Mouse (Mus musculus) spleen, adult 2 months (tissue): Measurements from ENCODE around the gene Akap10.

ENCODE experiments used
- CTCF ChIP-seq: fragments of 200-500 bp; IDR thresholded peaks from 2 replicates; pipeline ENCODE4 v1.5.1; 2011; ENCODE audit warnings: mild to moderate bottlenecking, inconsistent platforms; ENCODE audit not compliant: insufficient read depth, insufficient read length, insufficient replicate concordance; ENCODE audit errors: extremely low read depth
- POLR2A ChIP-seq: fragments of 200-500 bp; IDR thresholded peaks from 2 replicates; pipeline ENCODE4 v1.6.1; 2011; ENCODE audit warnings: low read depth, low read length, inconsistent platforms

DNA sequence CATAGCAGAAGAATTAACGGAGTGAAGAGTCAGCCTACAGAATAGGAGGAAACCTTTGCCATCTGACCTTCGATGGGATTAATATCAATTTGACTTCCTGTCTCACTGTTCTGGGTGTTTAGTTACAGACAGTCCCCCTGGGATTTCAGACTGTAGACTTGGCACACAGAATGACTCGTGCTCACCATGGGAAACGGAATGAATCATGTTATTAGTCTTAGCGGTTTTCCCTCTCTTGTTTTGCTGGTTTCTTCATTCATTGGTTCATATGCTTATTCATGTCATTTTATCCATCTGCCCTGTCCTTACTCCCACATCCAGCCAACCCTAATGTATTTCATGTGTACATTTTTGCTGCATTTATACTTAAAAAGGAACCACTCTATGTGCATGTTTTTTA lies 40.8 kb upstream of the Akap10 start:
- TF ChIP-seq POLR2A: no peak
- no peak for TF ChIP-seq CTCF
